Mouse (Mus musculus): Measurements from ENCODE around the gene Ubac2. TPM values are rescaled to one million over a fixed set of nuclear protein-coding genes. Genes with fewer than 3 reads are reported as not detected.

Ubac2 gene
- total RNA-seq, 4 experiments from 2014 or later, result 32.5 to 38.1 (median 34.9) TPM

Other genes starting within 250 kb of the Ubac2 start
- gene Dock9, start 80.8 kb upstream of the Ubac2 start, total RNA-seq (2022), result 10 to 100 TPM; 80.7 to 83.1 (median 81.8) TPM
- gene Gpr18, start 37.2 kb downstream of the Ubac2 start, total RNA-seq (2022), result not detected
- 1 to 10 TPM in 2 of 4 experiments, under 1 TPM in 2; 0.44 to 2.6 (median 1.2) TPM for gene Gpr183, start 86.6 kb downstream of the Ubac2 start, total RNA-seq (2022)
- under 1 TPM in 1 of 4 experiments, not detected in 3; 0.44 TPM for gene Timm8a2, start 156.1 kb downstream of the Ubac2 start, total RNA-seq (2022)
- gene Tm9sf2, start 228.4 kb downstream of the Ubac2 start, total RNA-seq (2022), result 100 to 1,000 TPM; 104 to 118 (median 107) TPM